Mouse (Mus musculus) lung, postnatal 0 days (tissue): ENCODE results near the gene Gm45799.

Experiments
- CTCF ChIP-seq: IDR thresholded peaks from 2 replicates; pipeline ENCODE4 v1.5.1; 2016; ENCODE audit warnings: antibody characterized with exemption, mild to moderate bottlenecking
- EP300 ChIP-seq: IDR thresholded peaks from 2 replicates; pipeline ENCODE4 v1.6.1; 2016; ENCODE audit warnings: antibody characterized with exemption, mild to moderate bottlenecking, control low read depth

GRCm38 (mm10) chr7:105639756-105640155 lies 596 bp upstream of the Gm45799 start, which contains the start of gene Timm10b:
- TF ChIP-seq CTCF, result no peak
- TF ChIP-seq EP300, result no peak
